Comparison of ENCODE assay signal across 31 mouse cellular contexts in genomic region chr4:105904896-105905295, GRCm38 (mm10).
DNase-seq lines count a peak whose midpoint lies in the region; ATAC-seq lines count a peak whose summit lies in the region.
"Had no signal": no experiment of that assay in that cellular context is flagged by ENCODE, and none has a peak within 500 bp of the region (broad histone marks: within the 10 kb centered on the region; RNA-seq: fewer than 3 reads in every experiment).

No protein-coding gene starts in this region.

- ATAC-seq in erythroid progenitor cell, adult 5-6 weeks (replicated peaks; ENCODE audit: low FRiP score, poor library complexity, severe bottlenecking) = no peak
- ATAC-seq in liver, embryonic 11.5 days (replicated peaks; ENCODE audit: low FRiP score) = no peak
- ATAC-seq: forebrain, embryonic 13.5 days; forebrain, embryonic 16.5 days; hindbrain, embryonic 16.5 days; intestine, embryonic 15.5 days; Patski had no signal

- H3K4me1 ChIP-seq in limb, embryonic 10.5 days = peaks cover 35% of the 10 kb centered on the region
- no peaks in the 10 kb centered on the region for H3K4me1 ChIP-seq in liver, embryonic 11.5 days (replicated peaks; ENCODE audit: control insufficient read depth, insufficient read depth, low read length)
- H3K4me1 ChIP-seq: forebrain, embryonic 13.5 days; heart, embryonic 12.5 days; heart, embryonic 15.5 days; hindbrain, embryonic 13.5 days; intestine, embryonic 15.5 days had no signal

- H3K27ac ChIP-seq in limb, embryonic 10.5 days = no peak overlapping the region
- no peak overlapping the region for H3K27ac ChIP-seq in liver, embryonic 11.5 days (ENCODE audit: low read depth, low read length)
- H3K27ac ChIP-seq: embryonic facial prominence, embryonic 10.5 days; embryonic facial prominence, embryonic 13.5 days; forebrain, embryonic 10.5 days; forebrain, embryonic 13.5 days; heart, embryonic 15.5 days; hindbrain, embryonic 10.5 days; hindbrain, embryonic 13.5 days; intestine, embryonic 15.5 days had no signal

- H3K9ac ChIP-seq in liver, embryonic 11.5 days (ENCODE audit: low read depth, low read length) = no peak overlapping the region
- H3K9ac ChIP-seq: embryonic facial prominence, embryonic 13.5 days; forebrain, embryonic 13.5 days; heart, embryonic 12.5 days; heart, embryonic 15.5 days; hindbrain, embryonic 13.5 days; intestine, embryonic 15.5 days had no signal

- DNase-seq in cerebellum, postnatal 14 days = peak; percentile 7
- DNase-seq in cerebellum, postnatal 4 days (ENCODE audit: low spot score in 2 of 2) = no peak
- peak; percentile 41 for DNase-seq in embryo, embryonic 10 days (ENCODE audit: low spot score)
- DNase-seq in embryo, embryonic 11 days = peak; percentile 29
- DNase-seq in limb, embryonic 10.5 days (ENCODE audit: low spot score) = peak; percentile 62
- no peak for DNase-seq in liver, embryonic 11.5 days (ENCODE audit: low spot score)
- DNase-seq: adrenal gland, postnatal 10 days; adrenal gland, postnatal 36 days; B cell, adult 2 months; cerebellum, adult 18-20 months; cerebellum, adult 9-11 months; gastrocnemius, postnatal 10 days; gastrocnemius, postnatal 36 days; heart, postnatal 10 days; heart, postnatal 36 days; kidney, adult 18-20 months had no signal

- no peak overlapping the region for H3K4me2 ChIP-seq in liver, embryonic 11.5 days
- H3K4me2 ChIP-seq: embryonic facial prominence, embryonic 13.5 days; forebrain, embryonic 13.5 days; heart, embryonic 12.5 days; heart, embryonic 15.5 days; hindbrain, embryonic 13.5 days; intestine, embryonic 15.5 days had no signal

- WGBS in limb, embryonic 10.5 days = 22% methylated on average over 8 of the region's 8 CpGs
- WGBS in liver, embryonic 11.5 days = 67% methylated on average over 8 of the region's 8 CpGs

- H3K9me3 ChIP-seq in limb, embryonic 10.5 days (replicated peaks) = no peaks in the 10 kb centered on the region
- no peaks in the 10 kb centered on the region for H3K9me3 ChIP-seq in liver, embryonic 11.5 days (ENCODE audit: control insufficient read depth, low read length)
- H3K9me3 ChIP-seq: embryonic facial prominence, embryonic 10.5 days; embryonic facial prominence, embryonic 13.5 days; forebrain, embryonic 10.5 days; forebrain, embryonic 13.5 days; heart, embryonic 12.5 days; heart, embryonic 15.5 days; hindbrain, embryonic 10.5 days; hindbrain, embryonic 13.5 days; intestine, embryonic 15.5 days had no signal

- no peaks in the 10 kb centered on the region for H3K36me3 ChIP-seq in limb, embryonic 10.5 days
- no peaks in the 10 kb centered on the region for H3K36me3 ChIP-seq in liver, embryonic 11.5 days (ENCODE audit: control insufficient read depth, insufficient read depth, low read length)
- H3K36me3 ChIP-seq: embryonic facial prominence, embryonic 10.5 days; embryonic facial prominence, embryonic 13.5 days; forebrain, embryonic 10.5 days; G1E; heart, embryonic 12.5 days; heart, embryonic 15.5 days; hindbrain, embryonic 10.5 days; hindbrain, embryonic 13.5 days; intestine, embryonic 15.5 days had no signal

- H3K27me3 ChIP-seq in limb, embryonic 10.5 days (ENCODE audit: low read depth, poor library complexity, severe bottlenecking) = 0 out of 2 replicates have a peak, but pooled peaks cover 6% of the 10 kb centered on the region
- H3K27me3 ChIP-seq in liver, embryonic 11.5 days (replicated peaks; ENCODE audit: control insufficient read depth, insufficient read depth, low read length) = no peaks in the 10 kb centered on the region
- H3K27me3 ChIP-seq: embryonic facial prominence, embryonic 13.5 days; forebrain, embryonic 13.5 days; hindbrain, embryonic 13.5 days; intestine, embryonic 15.5 days; Patski had no signal

- no peak overlapping the region for H3K4me3 ChIP-seq in limb, embryonic 10.5 days
- no peak overlapping the region for H3K4me3 ChIP-seq in liver, embryonic 11.5 days (ENCODE audit: low read depth, low read length)
- H3K4me3 ChIP-seq: embryonic facial prominence, embryonic 10.5 days; embryonic facial prominence, embryonic 13.5 days; erythroblast, embryonic 14.5 days; forebrain, embryonic 10.5 days; forebrain, embryonic 13.5 days; heart, embryonic 12.5 days; heart, embryonic 15.5 days; hindbrain, embryonic 10.5 days; hindbrain, embryonic 13.5 days; intestine, embryonic 15.5 days had no signal

Comparison
In these comparisons a context has a peak if more than half of its experiments do, and no peak if none do; other contexts are left out.
1. DNase-seq: peak in cerebellum, postnatal 14 days (2 of 2), embryo, embryonic 10 days (single experiment), embryo, embryonic 11 days (single experiment) and limb, embryonic 10.5 days (single experiment); none in cerebellum, postnatal 4 days (0 of 2) and liver, embryonic 11.5 days (single experiment).